Mouse (Mus musculus): Measurements from ENCODE around the gene Lrrc41.

The Lrrc41 gene

GRCm38 (mm10) chr4:116077240-116078095 is 2.4 kb downstream of the Lrrc41 start:
- no peak for DNase-seq (ENCODE audit: low read depth, low spot score)

- peak; percentile 56 for DNase-seq (ENCODE audit: low read depth, low spot score)
Measured at GRCm38 (mm10) chr4:116088510-116089249, 13.6 kb downstream of the Lrrc41 start.

GRCm38 (mm10) chr4:116096291-116096690 is 21.2 kb downstream of the Lrrc41 start:
- no peak for DNase-seq (ENCODE audit: low read depth, low spot score)

- no peak for DNase-seq (ENCODE audit: low read depth, low spot score)
Measured at GRCm38 (mm10) chr4:116097211-116097610, 22.1 kb downstream of the Lrrc41 start.

- no peak for DNase-seq (ENCODE audit: low read depth, low spot score)
Measured at GRCm38 (mm10) chr4:116100959-116101358, 25.9 kb downstream of the Lrrc41 start.

- no peak for DNase-seq (ENCODE audit: low read depth, low spot score)
Measured at GRCm38 (mm10) chr4:116105278-116105677, 30.2 kb downstream of the Lrrc41 start.

GRCm38 (mm10) chr4:116110695-116111094 is 35.6 kb downstream of the Lrrc41 start:
- DNase-seq (ENCODE audit: low read depth, low spot score) = no peak

- no peak for DNase-seq (ENCODE audit: low read depth, low spot score)
Measured at GRCm38 (mm10) chr4:116111486-116111885, 36.4 kb downstream of the Lrrc41 start.

- peak; percentile 51 for DNase-seq (ENCODE audit: low read depth, low spot score)
Measured at GRCm38 (mm10) chr4:116122762-116123161, 47.7 kb downstream of the Lrrc41 start.

GRCm38 (mm10) chr4:116123602-116124519 is 48.8 kb downstream of the Lrrc41 start, which contains the start of the genes Rad54l and Pomgnt1:
Gene Rad54l (minus strand): TSS chr4:116123690.
Gene Pomgnt1 (plus strand): TSS chr4:116123840.
- peak; percentile 99 for DNase-seq (ENCODE audit: low read depth, low spot score)

- no peak for DNase-seq (ENCODE audit: low read depth, low spot score)
Measured at GRCm38 (mm10) chr4:116125803-116126386, 50.8 kb downstream of the Lrrc41 start.

- DNase-seq (ENCODE audit: low read depth, low spot score) = peak; percentile 20
Measured at GRCm38 (mm10) chr4:116127956-116128355, 52.9 kb downstream of the Lrrc41 start.

- DNase-seq (ENCODE audit: low read depth, low spot score) = no peak
Measured at GRCm38 (mm10) chr4:116133126-116133525, 58.1 kb downstream of the Lrrc41 start.

- DNase-seq (ENCODE audit: low read depth, low spot score) = peak; percentile 60
Measured at GRCm38 (mm10) chr4:116134990-116135389, 59.9 kb downstream of the Lrrc41 start.

- no peak for DNase-seq (ENCODE audit: low read depth, low spot score)
Measured at GRCm38 (mm10) chr4:116137421-116137996, 62.4 kb downstream of the Lrrc41 start.

GRCm38 (mm10) chr4:116140801-116141574 is 65.9 kb downstream of the Lrrc41 start:
- peak; percentile 70 for DNase-seq (ENCODE audit: low read depth, low spot score)

GRCm38 (mm10) chr4:116141736-116142135 is 66.7 kb downstream of the Lrrc41 start:
- DNase-seq (ENCODE audit: low read depth, low spot score) = peak; percentile 59

- no peak for DNase-seq (ENCODE audit: low read depth, low spot score)
Measured at GRCm38 (mm10) chr4:116142269-116142668, 67.2 kb downstream of the Lrrc41 start.

- DNase-seq (ENCODE audit: low read depth, low spot score) = no peak
Measured at GRCm38 (mm10) chr4:116143317-116143811, 68.3 kb downstream of the Lrrc41 start.

All from ZHBTc4 (cell line).